Mouse (Mus musculus) frontal cortex, postnatal 25 days (tissue): ENCODE data around the gene Gm3776.
"Not testable (repeated sequence)": the region's sequence is repeated elsewhere in the genome, so short reads cannot be mapped to it uniquely, and the experiment has no call there.

Source experiments
- DNase-seq, 2 experiments: peaks; one replicate each; pipeline ENCODE4 v3.0.0; 2022; ENCODE audit warnings: low spot score in 2 of 2

The Gm3776 gene

DNA sequence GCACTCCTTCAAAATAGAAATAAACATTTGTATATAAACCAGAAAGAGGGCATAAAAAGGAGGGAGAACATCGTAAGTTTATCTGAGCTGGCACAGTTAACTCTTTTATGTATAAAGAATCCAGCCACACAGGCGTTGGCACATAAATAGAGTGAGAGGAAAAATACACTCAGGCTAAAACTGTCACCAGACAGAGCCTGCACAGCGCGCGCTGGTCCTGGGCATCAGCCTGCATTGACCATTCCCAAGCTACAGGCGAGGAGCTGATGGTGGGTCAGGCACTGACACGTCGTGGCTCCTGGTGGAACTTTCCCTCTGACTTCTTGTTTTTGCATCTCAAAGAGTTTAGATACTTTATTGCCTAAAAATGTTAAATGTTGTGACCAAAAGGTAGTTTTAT lies 35.5 kb downstream of the Gm3776 start:
- not testable (repeated sequence) for DNase-seq

DNA sequence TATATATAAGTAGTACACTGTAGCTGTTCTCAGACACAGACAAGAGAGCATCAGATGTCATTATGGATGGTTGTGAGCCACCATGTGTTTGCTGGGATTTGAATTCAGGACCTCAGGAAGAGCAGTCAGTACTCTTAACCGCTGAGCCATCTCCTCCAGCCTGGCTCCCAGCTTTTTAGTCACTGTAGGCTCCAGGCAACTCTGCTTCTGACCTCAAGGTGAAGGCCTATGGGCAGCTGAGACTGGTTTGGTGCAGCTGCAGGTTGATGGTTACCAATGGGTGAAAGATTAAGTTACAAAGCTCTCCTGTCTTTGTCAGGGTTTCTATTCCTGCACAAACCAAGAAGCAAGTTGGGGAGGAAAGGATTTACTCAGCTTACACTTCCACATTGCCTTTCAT lies 36.8 kb downstream of the Gm3776 start:
- not testable (repeated sequence) for DNase-seq

DNA sequence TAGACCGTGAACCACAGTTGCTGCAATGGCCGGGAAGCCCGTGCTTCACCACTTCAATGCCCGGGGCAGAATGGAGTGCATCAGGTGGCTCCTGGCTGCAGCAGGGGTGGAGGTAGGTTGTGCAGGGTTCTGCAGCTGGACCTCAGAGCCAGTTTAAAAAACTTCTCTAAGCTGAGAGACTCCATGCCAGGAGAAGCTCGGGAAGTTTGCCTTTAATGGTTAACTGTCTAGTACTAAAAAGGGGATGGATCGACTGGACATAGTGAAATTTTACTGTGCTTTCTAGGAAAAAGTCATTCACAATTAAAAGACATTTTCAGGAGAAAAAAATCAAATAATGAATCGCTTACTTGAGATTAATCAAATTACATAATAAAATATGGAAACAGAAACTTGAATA lies 37.9 kb downstream of the Gm3776 start:
- not testable (repeated sequence) for DNase-seq

DNA sequence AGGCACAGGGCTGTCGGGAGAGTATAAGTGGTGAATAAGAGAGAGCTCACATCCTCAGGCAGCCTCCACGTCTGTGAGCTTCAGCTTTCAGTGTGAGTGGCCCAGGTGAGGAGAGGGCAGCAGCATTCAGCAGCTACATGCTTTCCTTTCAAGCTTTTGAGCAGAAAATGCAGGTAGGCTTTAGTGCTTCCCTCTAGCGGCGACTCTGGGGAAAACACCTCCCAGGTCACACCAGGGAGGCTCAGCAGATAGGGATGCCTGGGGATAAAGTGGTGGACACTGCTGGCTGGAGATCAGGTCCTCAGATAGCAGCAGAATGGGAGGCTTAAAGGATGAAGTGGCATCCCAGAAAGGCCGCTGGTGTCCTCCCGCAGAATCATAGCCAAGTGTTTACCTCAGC lies 39.2 kb downstream of the Gm3776 start:
- peak; percentile 6 to 9 for DNase-seq

DNA sequence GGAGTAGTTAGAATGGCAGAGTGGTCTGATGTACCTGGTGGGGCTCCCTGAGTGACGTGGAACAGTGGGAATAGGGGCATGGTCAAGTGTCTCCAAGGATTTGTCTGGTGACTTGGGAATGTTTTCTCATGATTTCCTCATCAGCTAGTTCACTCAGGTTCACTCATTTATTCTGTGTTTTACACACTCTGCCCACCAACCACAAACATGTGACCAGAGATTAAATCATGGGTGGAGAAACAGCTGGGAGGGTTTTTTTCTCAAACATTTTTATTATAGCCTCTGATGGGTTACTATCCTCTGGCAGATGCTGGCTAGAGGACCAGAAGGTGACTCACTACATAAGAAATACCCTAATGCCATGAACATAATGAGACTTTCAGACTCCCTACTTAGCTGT lies 41.3 kb downstream of the Gm3776 start:
- DNase-seq: no peak

DNA sequence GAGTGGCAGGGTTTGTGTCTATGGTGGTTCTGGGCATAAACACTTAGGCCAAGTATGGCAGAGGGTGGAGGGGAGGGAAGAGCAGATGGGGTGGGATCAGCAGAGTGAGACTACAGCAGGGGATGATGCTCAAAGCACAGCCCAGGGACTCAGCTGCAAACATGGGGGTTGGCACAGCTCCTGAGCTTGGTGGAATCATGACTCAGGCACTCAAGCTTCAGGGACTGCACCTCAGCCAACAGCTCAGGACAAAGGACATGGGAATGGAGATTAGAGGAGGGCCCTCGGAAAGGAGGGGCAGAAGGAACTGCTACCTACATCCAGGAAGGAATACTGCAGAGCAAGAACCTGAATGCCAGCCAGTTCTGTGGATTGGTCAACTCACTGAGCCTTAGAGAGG lies 42.2 kb downstream of the Gm3776 start:
- DNase-seq: not testable (repeated sequence)

DNA sequence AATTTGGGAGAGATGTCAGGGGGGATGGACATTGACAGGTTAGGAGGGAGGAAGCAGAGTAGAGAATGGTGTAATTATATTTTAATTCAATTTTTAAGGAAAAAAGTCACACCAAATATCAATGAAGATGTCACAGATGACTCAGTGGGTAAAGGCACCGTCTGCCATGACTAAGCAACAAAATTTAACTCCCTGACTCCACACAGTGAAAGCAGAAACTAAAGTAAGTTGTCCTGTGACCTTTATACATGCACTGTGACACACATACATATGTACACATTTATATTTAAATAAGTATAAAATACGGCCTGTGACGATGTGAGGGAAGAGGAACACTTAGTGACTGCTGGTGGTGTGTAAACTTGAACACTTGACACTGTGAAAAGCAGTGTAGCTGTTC lies 51.2 kb downstream of the Gm3776 start:
- DNase-seq: not testable (repeated sequence)

DNA sequence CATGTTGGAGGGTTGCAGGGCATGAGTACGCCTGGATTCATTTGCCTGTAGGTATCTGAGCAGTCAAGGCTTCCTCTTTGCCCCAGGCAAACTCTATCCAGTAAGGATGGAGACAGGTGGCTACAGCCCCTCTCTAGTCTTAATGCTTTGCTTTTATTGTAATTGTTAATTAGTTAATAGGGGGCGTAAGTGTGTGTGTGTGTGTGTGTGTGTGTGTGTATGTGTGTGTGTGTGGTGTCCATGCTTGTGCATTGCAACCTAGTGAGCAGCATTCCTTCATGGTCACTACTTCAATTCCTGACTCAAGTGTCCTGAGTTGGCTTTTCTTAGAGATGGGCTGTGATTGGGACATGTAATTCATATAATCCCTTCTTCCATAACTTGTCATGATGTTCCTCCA lies 57.8 kb downstream of the Gm3776 start, which contains the start of gene Omt2a:
Gene Omt2a, minus strand, starts transcription at position 101 of the 400 bp plus-strand sequence.
- DNase-seq: no peak
